Mouse (Mus musculus): ENCODE data around the gene Slc22a16. TPM values are rescaled to one million over a fixed set of nuclear protein-coding genes. Genes with fewer than 3 reads are reported as not detected.

The Slc22a16 gene
- polyA plus RNA-seq, 1 experiment = not detected

DNA sequence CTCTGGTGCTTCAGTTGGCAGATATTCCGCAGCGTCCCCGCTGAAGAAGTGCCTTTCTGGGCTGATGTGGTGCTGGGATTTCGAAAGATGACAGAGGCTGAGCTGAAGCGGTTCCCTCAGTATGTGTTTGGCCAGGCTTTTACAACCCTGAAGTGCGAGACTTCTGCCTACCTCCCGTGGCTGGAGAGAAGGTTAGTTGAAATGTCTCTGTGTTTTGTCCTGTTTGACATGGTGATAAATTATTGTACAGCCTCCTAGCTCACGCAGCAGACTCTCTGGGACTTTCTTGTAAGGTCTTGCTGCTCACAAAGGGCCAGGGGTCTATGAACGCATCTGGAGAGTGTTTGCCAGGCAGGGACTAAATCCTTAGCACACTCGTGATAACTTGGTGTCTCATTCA is 67.2 kb downstream of the Slc22a16 start:
- TF ChIP-seq POLR2A (IDR thresholded peaks at IDR 0.05; ENCODE audit: low read depth, low read length) (no peak), CTCF (IDR thresholded peaks at IDR 0.05; ENCODE audit: borderline replicate concordance, insufficient read depth, low read length) (no peak)
- H3K27ac ChIP-seq (ENCODE audit: insufficient read depth, low read length) = no peak overlapping the region
- 0 out of 2 replicates have a peak, but pooled peaks cover 3% of the 10 kb centered on the region for H3K4me1 ChIP-seq (ENCODE audit: control insufficient read depth, insufficient read depth, low read length)
- H3K4me3 ChIP-seq (ENCODE audit: insufficient read depth, low read length) = no peak overlapping the region

DNA sequence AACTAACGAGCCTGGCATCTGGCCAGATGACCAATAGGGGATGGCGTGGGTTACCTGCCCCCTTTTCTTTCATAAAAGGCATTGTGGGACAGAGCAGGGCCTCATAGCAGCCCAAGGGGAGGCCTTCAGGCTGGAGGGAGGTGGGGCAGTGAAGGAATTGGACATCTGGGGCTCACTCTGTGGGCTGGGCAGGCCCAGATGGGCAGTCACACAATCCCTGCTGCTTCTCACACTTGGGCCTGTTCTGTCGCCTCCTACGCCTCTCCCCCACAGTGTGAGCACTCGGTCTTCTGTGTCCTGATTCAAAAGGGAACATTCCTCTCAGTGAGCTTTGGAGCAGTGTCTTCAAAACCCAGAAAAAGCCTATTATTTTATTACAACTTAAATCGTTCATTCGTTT is 68.1 kb downstream of the Slc22a16 start:
- no peak overlapping the region for H3K4me3 ChIP-seq (ENCODE audit: insufficient read depth, low read length)
- 0 out of 2 replicates have a peak overlapping the region, but pooled peaks have one; percentile 14 for H3K27ac ChIP-seq (ENCODE audit: insufficient read depth, low read length)
- H3K4me1 ChIP-seq (ENCODE audit: control insufficient read depth, insufficient read depth, low read length) = no peaks in the 10 kb centered on the region
- TF ChIP-seq CTCF (IDR thresholded peaks at IDR 0.05; ENCODE audit: borderline replicate concordance, insufficient read depth, low read length) (no peak), POLR2A (IDR thresholded peaks at IDR 0.05; ENCODE audit: low read depth, low read length) (no peak)

DNA sequence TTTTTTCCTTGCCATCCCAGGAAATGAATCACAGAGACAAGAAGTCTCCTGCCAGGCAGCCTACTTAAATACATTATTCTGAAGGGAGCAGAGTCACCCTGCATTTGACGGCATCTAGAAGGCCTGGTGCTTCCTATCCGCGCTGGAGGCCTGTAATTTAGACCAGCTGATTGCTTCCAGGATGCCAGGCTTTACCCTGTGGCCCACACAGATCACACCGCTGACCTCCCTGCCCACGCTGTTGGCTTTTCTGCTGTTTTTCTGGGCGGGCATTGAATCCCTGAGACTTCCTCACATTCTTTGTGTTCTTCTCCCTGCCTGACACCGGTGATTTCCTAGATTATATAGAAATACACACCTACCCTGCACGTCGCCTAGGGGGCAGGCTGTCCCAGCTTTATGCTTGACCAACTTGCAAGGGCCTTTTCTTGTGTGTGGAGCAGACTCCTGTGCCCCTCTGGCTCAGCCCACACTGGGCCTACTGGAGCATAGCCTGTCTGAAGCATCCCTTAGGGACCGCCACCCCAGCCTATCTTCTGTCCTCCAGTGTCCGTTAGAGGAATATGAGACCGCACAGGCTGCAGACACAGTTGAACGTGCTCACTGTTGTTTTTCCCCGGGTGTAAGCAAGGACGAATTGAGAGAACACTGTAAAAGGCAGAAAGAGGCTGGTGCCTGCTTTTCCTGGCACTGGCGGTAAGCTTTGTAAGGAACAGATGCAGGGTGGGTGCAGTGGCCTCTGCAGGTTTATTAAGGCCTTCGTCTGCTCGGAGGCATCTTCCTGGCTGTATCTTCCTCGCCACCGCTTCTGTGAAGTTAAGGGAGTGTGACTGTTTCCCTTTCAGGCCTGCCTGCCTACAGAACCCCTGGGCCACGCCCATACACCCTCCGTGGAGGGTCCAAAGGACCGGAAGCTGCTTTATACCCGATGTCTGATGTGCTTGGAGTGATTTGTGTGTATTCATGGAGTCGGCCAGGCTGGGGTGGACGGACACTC is 69.0 kb downstream of the Slc22a16 start:
- H3K4me3 ChIP-seq (ENCODE audit: insufficient read depth, low read length) = no peak overlapping the region
- peaks cover 4% of the 10 kb centered on the region; the same call in 1 of the 2 replicates for H3K4me1 ChIP-seq (ENCODE audit: control insufficient read depth, insufficient read depth, low read length)
- 0 out of 2 replicates have a peak overlapping the region, but pooled peaks have one; percentile 14 for H3K27ac ChIP-seq (ENCODE audit: insufficient read depth, low read length)
- peak; percentile 32; the same call in 1 of the 2 replicates for TF ChIP-seq CTCF (IDR thresholded peaks at IDR 0.05; ENCODE audit: borderline replicate concordance, insufficient read depth, low read length)
- TF ChIP-seq POLR2A (IDR thresholded peaks at IDR 0.05; ENCODE audit: low read depth, low read length) = no peak

DNA sequence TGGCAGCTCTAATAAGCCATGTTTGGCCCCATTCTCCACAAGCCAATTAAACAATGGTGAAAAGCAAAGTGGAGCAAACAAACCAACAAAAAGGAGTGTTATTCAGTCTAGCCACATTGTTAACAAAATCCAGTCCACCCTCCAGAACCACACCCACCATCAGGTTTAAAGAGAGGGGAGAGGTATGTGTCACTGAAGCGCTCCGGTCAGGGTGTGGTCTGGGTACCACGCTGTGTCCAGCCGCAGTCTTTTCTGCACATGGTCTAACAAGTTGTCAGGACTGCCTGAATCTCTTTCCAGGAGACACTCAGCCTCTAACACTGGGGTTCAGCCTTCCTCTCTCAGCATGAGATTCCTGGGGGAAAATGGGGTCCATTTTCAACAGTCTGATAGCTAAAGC is 70.3 kb downstream of the Slc22a16 start:
- H3K4me3 ChIP-seq (ENCODE audit: insufficient read depth, low read length) = no peak overlapping the region
- TF ChIP-seq POLR2A (IDR thresholded peaks at IDR 0.05; ENCODE audit: low read depth, low read length) (no peak), CTCF (IDR thresholded peaks at IDR 0.05; ENCODE audit: borderline replicate concordance, insufficient read depth, low read length) (no peak)
- H3K4me1 ChIP-seq (ENCODE audit: control insufficient read depth, insufficient read depth, low read length) = peaks cover 9% of the 10 kb centered on the region; the same call in 1 of the 2 replicates
- no peak overlapping the region for H3K27ac ChIP-seq (ENCODE audit: insufficient read depth, low read length)

GRCm38 (mm10) chr10:40641901-40642300 is 71.8 kb downstream of the Slc22a16 start:
- TF ChIP-seq CTCF (IDR thresholded peaks at IDR 0.05; ENCODE audit: borderline replicate concordance, insufficient read depth, low read length) (no peak), POLR2A (IDR thresholded peaks at IDR 0.05; ENCODE audit: low read depth, low read length) (no peak)
- peaks cover 9% of the 10 kb centered on the region; the same call in 1 of the 2 replicates for H3K4me1 ChIP-seq (ENCODE audit: control insufficient read depth, insufficient read depth, low read length)
- H3K27ac ChIP-seq (ENCODE audit: insufficient read depth, low read length) = no peak overlapping the region
- no peak overlapping the region for H3K4me3 ChIP-seq (ENCODE audit: insufficient read depth, low read length)

GRCm38 (mm10) chr10:40643126-40643525 is 73.0 kb downstream of the Slc22a16 start:
- Histone ChIP-seq H3K27ac (ENCODE audit: insufficient read depth, low read length) (no peak overlapping the region), H3K4me1 (ENCODE audit: control insufficient read depth, insufficient read depth, low read length) (peaks cover 9% of the 10 kb centered on the region; the same call in 1 of the 2 replicates), H3K4me3 (ENCODE audit: insufficient read depth, low read length) (no peak overlapping the region)
- TF ChIP-seq POLR2A (IDR thresholded peaks at IDR 0.05; ENCODE audit: low read depth, low read length) = no peak

GRCm38 (mm10) chr10:40644456-40644855 is 74.3 kb downstream of the Slc22a16 start:
- Histone ChIP-seq H3K4me1 (ENCODE audit: control insufficient read depth, insufficient read depth, low read length) (peaks cover 11% of the 10 kb centered on the region; the same call in 1 of the 2 replicates), H3K4me3 (ENCODE audit: insufficient read depth, low read length) (no peak overlapping the region), H3K27ac (ENCODE audit: insufficient read depth, low read length) (no peak overlapping the region)
- TF ChIP-seq POLR2A (IDR thresholded peaks at IDR 0.05; ENCODE audit: low read depth, low read length) (no peak), CTCF (IDR thresholded peaks at IDR 0.05; ENCODE audit: borderline replicate concordance, insufficient read depth, low read length) (no peak)

DNA sequence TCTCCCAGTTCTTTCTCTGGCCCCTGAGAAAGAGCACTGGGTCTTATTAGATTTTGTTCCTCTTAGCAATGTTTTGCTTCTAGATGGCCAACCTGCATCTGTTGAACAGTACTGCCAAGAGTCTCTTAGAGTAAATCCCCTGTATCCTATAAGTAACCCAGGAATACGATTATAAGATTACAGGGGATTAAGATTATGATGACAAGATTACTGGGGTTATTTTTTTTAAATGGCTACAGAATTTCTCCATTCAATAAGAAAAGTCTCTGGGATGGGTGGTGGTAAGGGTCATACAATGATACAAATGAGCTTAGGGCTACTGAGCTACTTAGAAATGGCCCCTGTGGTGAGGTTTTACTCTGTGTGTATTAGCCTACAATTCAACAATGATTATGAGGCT is 75.2 kb downstream of the Slc22a16 start:
- Histone ChIP-seq H3K4me1 (ENCODE audit: control insufficient read depth, insufficient read depth, low read length) (peaks cover 11% of the 10 kb centered on the region; the same call in 1 of the 2 replicates), H3K4me3 (ENCODE audit: insufficient read depth, low read length) (no peak overlapping the region), H3K27ac (ENCODE audit: insufficient read depth, low read length) (no peak overlapping the region)
- no peak for TF ChIP-seq POLR2A (IDR thresholded peaks at IDR 0.05; ENCODE audit: low read depth, low read length)
- no peak for TF ChIP-seq CTCF (IDR thresholded peaks at IDR 0.05; ENCODE audit: borderline replicate concordance, insufficient read depth, low read length)

DNA sequence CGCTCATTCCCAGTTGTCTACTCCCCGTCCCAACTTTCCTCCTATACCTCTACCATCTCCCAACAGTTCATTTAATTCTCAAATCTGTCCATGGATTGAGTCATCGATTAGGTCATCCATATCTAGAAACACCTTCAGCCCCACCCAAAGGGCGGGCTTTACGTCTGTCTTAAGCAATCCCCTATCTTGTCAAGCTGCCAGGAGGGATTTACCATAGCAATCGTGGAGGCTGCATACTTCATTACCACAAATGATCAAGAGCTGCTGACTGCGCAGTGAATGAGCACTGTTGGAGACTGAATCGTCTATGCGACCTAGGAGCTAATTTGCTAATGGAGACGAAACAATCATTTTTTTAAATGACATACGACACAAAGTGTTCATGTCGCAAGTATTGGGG is 78.6 kb downstream of the Slc22a16 start:
- no peak overlapping the region for H3K4me3 ChIP-seq (ENCODE audit: insufficient read depth, low read length)
- no peak overlapping the region for H3K27ac ChIP-seq (ENCODE audit: insufficient read depth, low read length)
- H3K4me1 ChIP-seq (ENCODE audit: control insufficient read depth, insufficient read depth, low read length) = peaks cover 9% of the 10 kb centered on the region; the same call in 1 of the 2 replicates
- TF ChIP-seq POLR2A (IDR thresholded peaks at IDR 0.05; ENCODE audit: low read depth, low read length) (no peak), CTCF (IDR thresholded peaks at IDR 0.05; ENCODE audit: borderline replicate concordance, insufficient read depth, low read length) (no peak)

DNA sequence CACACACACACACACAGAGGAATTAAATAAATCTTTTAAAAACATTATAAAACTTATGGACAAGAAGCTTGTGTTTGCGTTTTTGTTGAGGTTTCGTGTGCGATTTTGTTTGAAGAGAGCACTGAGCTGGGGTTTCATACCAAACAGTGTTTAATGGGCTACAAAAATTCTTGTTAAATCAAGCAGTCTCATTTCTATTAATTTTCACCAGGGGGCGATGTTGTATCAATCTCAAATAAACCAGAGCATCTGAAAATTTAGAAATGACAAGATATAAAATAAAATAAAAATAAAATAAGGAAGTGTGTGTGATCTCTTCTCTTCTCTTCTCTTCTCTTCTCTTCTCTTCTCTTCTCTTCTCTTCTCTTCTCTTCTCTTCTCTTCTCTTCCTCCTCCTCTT is 79.5 kb downstream of the Slc22a16 start:
- Histone ChIP-seq H3K4me1 (ENCODE audit: control insufficient read depth, insufficient read depth, low read length) (peaks cover 5% of the 10 kb centered on the region; the same call in 1 of the 2 replicates), H3K4me3 (ENCODE audit: insufficient read depth, low read length) (no peak overlapping the region), H3K27ac (ENCODE audit: insufficient read depth, low read length) (no peak overlapping the region)
- no peak for TF ChIP-seq POLR2A (IDR thresholded peaks at IDR 0.05; ENCODE audit: low read depth, low read length)
- no peak for TF ChIP-seq CTCF (IDR thresholded peaks at IDR 0.05; ENCODE audit: borderline replicate concordance, insufficient read depth, low read length)

Measured in embryonic fibroblast, embryonic 13.5 days (primary cell).